Mouse (Mus musculus): ENCODE measurements around the gene Itga10.

DNA sequence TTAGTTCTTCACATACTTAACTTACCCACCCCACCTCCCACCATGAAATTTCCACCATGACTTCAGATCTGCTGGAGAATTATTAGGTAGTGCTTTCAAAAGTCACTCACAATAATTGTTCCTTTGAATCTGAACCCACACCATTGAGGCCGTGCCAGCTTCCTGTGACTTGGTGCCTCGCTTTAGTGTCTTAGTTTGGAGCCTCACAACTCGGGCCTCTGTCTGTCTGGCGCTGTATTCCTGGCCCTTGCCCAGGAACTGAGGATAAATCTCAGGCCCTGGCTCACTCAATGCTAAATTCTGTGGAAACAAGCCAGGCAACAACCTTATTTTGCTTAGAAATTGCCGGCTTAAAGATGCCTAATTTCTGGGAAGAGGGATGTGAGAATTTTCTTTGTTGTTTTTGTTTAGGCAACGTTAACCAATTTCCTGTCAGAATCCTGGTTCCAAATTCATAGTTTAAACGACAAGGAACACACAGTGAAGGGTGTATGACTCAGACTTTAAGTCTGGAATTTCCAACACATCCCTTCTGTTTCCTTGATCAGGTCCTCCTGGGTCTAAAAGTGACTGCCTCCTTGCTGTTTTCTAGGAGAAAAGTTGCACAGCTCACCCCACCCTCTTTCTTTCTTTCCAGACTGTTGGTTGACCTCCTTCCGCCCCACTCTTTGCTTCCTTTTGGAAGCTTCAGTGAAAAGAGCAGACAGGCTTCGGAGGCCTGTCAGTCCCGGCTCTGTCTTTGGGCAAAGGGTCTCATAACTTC, 43.3 kb upstream of the Itga10 start:
- no peak for TF ChIP-seq GATA1 (IDR thresholded peaks at IDR 0.05; ENCODE audit: borderline replicate concordance, low read length)
- no peak for TF ChIP-seq FLI1 (IDR thresholded peaks at IDR 0.05; ENCODE audit: low read length)

Data from megakaryocyte, embryonic 14.5 days (primary cell).